Mouse (Mus musculus) thymus, adult 2 months (tissue): ENCODE results near the gene Ccdc51.

Experiments used
- CTCF ChIP-seq: fragments of 200-500 bp; IDR thresholded peaks from 2 replicates; pipeline ENCODE4 v1.5.1; 2012; ENCODE audit warnings: mild to moderate bottlenecking, control low read depth, low read length, moderate library complexity, borderline replicate concordance; ENCODE audit not compliant: control insufficient read depth, poor library complexity, insufficient read depth; ENCODE audit errors: extremely low read depth
- POLR2A ChIP-seq: fragments of 200-500 bp; IDR thresholded peaks from 2 replicates; pipeline ENCODE4 v1.6.1; 2012; ENCODE audit warnings: mild to moderate bottlenecking, low read length, control low read depth, moderate library complexity; ENCODE audit not compliant: control insufficient read depth, poor library complexity, insufficient read depth; ENCODE audit errors: extremely low read depth

DNA sequence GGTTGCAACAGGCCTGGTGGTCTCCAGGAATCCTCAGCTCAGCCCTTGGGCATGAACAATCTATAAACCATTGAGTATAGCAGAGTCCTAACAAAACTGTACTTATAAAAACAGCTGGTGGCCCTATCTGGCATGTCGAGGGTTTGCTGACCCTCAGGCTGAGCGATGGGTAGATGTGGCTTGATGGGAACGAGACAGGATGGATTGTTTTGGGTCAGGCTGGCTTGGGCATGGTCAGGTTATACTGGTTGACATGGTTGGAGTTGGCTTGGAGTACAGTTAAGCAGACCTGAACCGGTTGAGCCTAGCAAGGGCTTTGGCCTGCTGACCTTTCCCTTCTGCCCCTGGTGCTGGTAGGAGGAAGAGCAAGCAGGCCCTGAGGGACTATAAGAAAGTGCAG, 28.8 kb downstream of the Ccdc51 start:
- TF ChIP-seq POLR2A (no peak), CTCF (no peak)
